Mouse (Mus musculus): ENCODE data around the gene Rabgap1l.
"Not testable (repeated sequence)": the region's sequence is repeated elsewhere in the genome, so short reads cannot be mapped to it uniquely, and the experiment has no call there.

Gene Rabgap1l

GRCm38 (mm10) chr1:160692224-160693093, 100.6 kb downstream of the Rabgap1l start:
- DNase-seq (ENCODE audit: low spot score): no peak

GRCm38 (mm10) chr1:160691196-160691590, 101.8 kb downstream of the Rabgap1l start:
- DNase-seq (ENCODE audit: low spot score): no peak

GRCm38 (mm10) chr1:160690516-160691195, 102.4 kb downstream of the Rabgap1l start:
- DNase-seq (ENCODE audit: low spot score): no peak

- no peak for DNase-seq (ENCODE audit: low spot score)
Observed at GRCm38 (mm10) chr1:160689511-160689910, 103.5 kb downstream of the Rabgap1l start.

GRCm38 (mm10) chr1:160684251-160684650, 108.8 kb downstream of the Rabgap1l start:
- DNase-seq (ENCODE audit: low spot score): no peak

- DNase-seq (ENCODE audit: low spot score): no peak
Observed at GRCm38 (mm10) chr1:160681398-160682050, 111.5 kb downstream of the Rabgap1l start.

GRCm38 (mm10) chr1:160674763-160675162, 118.2 kb downstream of the Rabgap1l start:
- no peak for DNase-seq (ENCODE audit: low spot score)

GRCm38 (mm10) chr1:160672088-160672814, 120.8 kb downstream of the Rabgap1l start:
- DNase-seq (ENCODE audit: low spot score): no peak

GRCm38 (mm10) chr1:160655806-160656470, 137.1 kb downstream of the Rabgap1l start:
- DNase-seq (ENCODE audit: low spot score): no peak

- no peak for DNase-seq (ENCODE audit: low spot score)
Observed at GRCm38 (mm10) chr1:160651691-160652090, 141.3 kb downstream of the Rabgap1l start.

- DNase-seq (ENCODE audit: low spot score): no peak
Observed at GRCm38 (mm10) chr1:160645416-160645815, 147.6 kb downstream of the Rabgap1l start.

- no peak for DNase-seq (ENCODE audit: low spot score)
Observed at GRCm38 (mm10) chr1:160628213-160628932, 164.6 kb downstream of the Rabgap1l start.

GRCm38 (mm10) chr1:160624354-160625120, 168.5 kb downstream of the Rabgap1l start:
- not testable (repeated sequence) for DNase-seq (ENCODE audit: low spot score)

GRCm38 (mm10) chr1:160618201-160618600, 174.8 kb downstream of the Rabgap1l start:
- DNase-seq (ENCODE audit: low spot score): no peak

- DNase-seq (ENCODE audit: low spot score): no peak
Observed at GRCm38 (mm10) chr1:160606425-160606824, 186.6 kb downstream of the Rabgap1l start.

GRCm38 (mm10) chr1:160603312-160603711, 189.7 kb downstream of the Rabgap1l start:
- DNase-seq (ENCODE audit: low spot score): not testable (repeated sequence)

- DNase-seq (ENCODE audit: low spot score): no peak
Observed at GRCm38 (mm10) chr1:160597369-160597768, 195.6 kb downstream of the Rabgap1l start.

GRCm38 (mm10) chr1:160596948-160597270, 196.1 kb downstream of the Rabgap1l start:
- no peak for DNase-seq (ENCODE audit: low spot score)

- no peak for DNase-seq (ENCODE audit: low spot score)
Observed at GRCm38 (mm10) chr1:160596252-160596947, 196.6 kb downstream of the Rabgap1l start.
